Mouse (Mus musculus) common myeloid progenitor, adult 5-6 weeks (primary cell): ENCODE results near the gene Hyls1. TPM values are rescaled to one million over a fixed set of nuclear protein-coding genes. Genes with fewer than 3 reads are reported as not detected.
A peak's percentile ranks its signal among the peaks of the same experiment; 100 is the strongest.
"Not testable (repeated sequence)": the region's sequence is repeated elsewhere in the genome, so short reads cannot be mapped to it uniquely, and the experiment has no call there.

ENCODE experiments used
- ATAC-seq: replicated peaks from 2 replicates; pipeline ENCODE4 v1.8.0; 2016; ENCODE audit warnings: low read depth, mild to moderate bottlenecking, moderate TSS enrichment, inconsistent platforms; ENCODE audit not compliant: poor library complexity, severe bottlenecking
- total RNA-seq: library from RNA; stranded (forward); fragments of 200-1000, 187-1606 nt; gene quantifications from 2 replicates; pipeline ENCODE4 v1.2.3, GENCODE M21; 2017

Hyls1 gene
- 12.2 and 16.4 TPM in 2 replicates for total RNA-seq

DNA sequence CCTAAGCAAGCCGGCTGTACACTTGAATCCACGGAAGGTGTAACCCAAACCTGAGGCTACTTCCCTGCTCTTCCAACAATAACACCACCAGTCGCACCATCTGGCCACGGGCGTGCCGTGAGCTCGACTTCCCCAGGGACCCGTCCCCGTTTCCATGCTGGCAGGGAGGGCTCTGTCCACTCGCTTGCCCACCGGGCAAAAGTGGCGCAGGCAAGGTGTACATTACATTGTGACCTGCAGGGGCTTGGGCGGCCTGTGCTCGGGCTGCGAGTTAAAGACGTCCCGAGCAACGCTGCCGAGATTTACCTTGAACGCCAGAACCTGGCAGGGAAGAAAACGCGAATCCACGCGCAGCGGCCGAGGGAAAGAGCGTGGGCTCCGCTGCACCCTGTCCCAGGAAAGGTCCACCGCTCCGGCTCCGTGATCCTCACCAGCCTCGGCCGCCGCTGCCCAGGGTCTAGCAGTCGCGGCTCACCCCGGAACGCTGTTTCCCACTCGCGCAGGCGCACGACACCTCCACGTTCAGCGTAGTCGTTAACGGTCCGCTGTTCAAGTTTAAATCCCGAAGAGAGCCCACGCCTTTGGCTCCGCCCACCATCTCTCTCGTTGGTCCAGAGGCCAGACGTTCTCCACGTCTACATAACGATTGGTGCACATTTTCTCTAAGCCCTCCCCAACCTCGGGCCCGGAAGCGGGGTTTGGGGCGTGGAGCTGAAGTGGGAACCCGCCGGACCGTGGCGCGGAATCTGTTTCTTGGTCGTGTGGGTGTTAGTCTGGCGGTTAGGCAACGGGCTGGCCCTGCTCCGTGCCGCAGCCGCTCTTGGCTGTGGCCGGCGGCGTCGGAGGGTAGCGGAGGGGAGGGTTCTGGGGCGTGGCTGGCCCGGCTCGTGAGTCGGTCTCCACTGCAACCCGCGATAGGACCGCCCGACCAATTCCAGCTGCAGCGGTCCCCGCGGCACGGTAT, at the start of gene Hyls1, which contains the start of gene Pate2:
Gene Hyls1 (minus strand): TSS at position 828 of the 964 bp plus-strand sequence.
Gene Pate2 (plus strand): TSS at position 714 of the 964 bp plus-strand sequence.
- peak; percentile 95 for ATAC-seq

DNA sequence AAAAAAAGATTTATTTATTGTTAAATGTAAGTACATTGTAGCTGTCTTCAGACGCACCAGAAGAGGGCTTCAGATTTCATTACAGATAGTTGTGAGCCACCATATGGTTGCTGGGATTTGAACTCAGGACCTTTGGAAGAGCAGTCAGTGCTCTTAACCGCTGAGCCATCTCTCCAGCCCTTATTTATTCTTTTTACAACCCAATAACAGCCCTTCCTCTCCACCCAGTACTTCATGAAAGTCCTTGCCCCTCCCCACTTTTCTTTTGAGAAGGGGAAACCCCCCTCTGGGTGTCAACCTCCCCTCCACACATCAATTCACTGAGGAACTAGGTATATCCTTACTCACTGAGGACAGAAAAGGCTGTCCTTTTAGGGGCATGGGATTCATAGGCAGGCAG, 46.6 kb upstream of the Hyls1 start:
- not testable (repeated sequence) for ATAC-seq

DNA sequence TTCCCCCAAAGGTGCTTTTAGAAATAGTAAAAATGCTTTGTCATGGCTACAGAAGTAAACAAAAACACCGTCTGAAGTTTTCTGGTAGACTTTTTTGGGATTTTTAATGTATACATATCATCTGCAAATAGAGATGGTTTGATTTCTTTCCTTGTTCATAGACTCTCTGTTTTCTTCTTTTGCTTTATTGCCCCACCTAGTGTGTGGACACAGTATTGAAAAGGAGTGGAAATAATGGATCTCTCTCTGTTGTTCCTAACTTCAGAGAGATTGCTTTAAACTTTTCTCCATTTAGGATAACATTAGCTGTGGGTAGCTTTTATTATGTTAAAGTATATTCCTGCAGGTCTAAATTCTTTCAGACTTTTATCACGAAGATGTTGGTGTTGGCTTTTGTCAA, 43.8 kb upstream of the Hyls1 start:
- no peak for ATAC-seq

DNA sequence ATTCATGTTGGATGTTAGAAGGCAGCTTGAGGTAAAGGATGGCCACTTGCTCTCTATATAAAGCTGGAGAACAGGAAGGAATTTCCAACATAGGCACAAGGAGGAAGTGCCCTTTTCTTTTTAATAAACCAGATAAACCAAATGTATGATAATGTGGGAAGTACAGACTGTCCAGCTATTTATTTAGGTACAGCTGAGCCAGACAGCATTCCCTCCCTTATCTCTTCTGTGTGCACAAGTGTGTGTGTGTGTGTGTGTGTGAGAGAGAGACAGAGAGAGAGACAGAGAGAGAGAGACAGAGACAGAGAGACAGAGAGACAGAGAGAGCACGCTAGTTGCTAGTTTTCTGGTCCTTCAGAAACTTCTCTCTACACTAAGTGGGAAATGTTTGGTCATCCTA, 41.6 kb upstream of the Hyls1 start, which contains the start of gene Pate4:
Gene Pate4 (minus strand): TSS at position 101 of the 400 bp plus-strand sequence.
- no peak for ATAC-seq

DNA sequence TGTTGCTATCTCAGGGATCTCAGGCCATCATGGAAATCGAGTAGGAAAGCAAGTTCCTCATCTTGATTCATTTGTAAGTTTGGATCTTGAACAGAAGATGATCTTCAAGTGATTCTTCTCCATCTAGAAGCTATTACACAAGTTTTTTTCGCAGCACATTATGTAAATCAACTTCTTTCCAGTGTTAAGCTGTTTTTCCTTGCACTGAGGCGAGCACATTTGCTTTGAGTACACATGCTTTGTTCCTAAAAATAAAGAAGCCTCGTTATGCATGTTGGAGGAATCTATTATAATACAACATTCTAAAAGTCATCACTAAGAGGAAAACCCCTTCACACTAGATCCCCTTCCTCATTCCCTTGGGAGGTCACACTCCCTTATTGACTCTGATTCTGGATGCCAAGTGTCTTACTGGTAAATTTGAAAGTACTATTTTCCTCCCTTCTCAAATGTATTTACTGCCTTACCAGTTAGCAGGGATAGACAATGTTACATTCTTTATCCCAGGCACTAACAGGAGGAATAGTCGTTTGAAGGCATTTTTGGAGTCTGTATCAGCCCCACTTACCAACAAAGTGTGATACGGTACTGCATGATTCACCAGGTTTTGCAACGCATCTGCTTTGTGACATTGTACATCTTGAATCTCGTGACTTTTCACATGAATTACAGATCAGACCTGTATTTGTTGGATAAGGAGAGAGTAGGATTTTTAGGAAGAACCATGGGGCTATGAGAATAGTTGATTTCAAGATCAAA, 37.6 kb upstream of the Hyls1 start:
- ATAC-seq = no peak

DNA sequence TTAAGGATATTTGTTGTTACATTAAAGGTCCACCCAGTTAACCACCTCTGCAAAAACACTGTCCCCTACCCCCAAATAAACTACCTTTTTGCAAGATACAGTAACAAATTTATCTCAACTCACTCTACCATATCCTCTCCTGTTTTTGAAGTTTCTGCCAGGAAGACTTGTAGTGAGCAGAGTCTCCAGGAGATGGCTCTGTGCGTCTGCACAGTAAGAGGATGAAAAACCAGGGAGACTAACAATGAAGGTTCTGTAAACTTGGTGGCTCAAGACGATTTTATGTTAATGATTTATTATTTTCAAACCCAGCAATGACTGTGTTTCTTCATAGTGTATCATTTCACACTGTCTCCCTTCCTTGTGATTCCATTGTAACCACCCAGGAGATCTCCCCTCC, 22.7 kb upstream of the Hyls1 start:
- peak; percentile 73 for ATAC-seq

DNA sequence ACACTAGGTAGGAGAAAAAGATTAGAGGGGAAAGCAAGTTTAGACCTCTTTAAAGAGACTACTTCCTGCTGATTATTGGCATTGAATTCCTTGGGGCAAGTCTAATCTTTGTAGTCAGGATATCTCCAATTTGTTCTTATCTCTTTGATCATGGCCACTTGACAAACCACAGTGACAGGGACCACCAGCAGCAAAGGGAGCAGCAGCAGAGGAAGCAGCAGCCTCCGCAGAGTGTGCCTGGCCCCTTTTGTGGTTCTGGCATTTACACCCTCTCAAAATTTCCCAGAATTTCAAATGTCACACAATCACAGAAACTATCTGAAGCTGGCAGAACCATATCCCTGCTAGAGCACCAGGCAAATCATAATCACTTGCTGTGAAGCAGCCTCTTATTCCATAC, 17.5 kb upstream of the Hyls1 start:
- peak; percentile 62 for ATAC-seq

DNA sequence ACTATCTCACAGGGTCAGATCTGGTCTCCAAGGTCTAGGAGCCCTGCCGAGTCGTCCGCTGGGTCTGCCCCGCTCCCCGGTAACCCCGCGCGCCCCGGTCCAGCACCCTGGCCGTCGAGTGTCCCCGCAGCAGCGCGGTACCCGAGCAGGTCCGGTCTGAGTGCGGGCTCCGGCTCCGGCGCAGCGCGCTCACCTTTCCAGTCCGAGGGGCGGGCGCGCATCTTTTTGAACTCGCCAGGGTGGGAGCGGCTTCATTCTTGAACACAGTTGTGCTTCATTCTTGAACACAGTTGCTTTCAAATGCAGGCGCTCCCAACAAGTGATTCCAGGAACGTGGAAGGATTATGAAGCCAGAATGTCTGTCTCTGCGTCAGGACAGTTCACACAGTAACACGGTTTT, 4.2 kb upstream of the Hyls1 start:
- no peak for ATAC-seq

DNA sequence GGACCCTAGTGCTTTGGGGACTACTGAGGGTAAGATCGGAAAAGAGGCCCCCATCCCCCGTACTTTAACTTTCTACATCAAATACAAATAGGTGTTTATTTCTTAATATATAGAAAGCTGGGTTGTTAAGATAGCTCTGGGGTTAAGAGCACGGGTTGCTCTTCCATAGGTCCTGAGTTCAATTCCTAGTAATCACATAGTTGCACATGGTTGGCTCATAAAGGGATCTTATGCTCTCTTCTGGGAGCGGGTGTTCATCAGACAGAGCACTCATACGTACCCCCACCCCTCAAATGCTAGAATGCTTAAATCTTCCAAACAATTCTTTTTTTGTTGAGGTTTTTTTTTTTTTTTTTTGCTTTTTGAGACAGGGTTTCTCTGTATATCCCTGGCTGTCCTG, 465 bp upstream of the Hyls1 start:
- no peak for ATAC-seq

DNA sequence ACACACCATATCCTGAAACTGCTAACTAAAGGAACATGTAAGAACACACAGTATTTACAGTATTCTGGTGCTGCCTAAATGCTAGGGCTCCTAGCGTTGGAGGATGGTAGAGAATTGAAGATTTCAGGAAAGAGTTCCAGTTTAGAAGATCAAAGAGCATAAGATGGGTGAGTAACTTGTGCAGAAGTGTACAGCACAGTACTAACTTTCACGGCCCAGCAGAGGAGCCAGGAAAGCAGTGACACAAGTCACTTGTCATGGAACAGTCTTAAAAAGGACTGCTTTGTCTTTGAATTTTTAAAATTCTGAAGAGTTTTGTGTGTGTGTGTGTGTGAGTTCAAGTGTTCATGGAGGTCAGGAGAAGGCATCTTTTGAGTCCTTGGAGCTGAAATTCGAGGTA, 2.2 kb downstream of the Hyls1 start:
- ATAC-seq = no peak

DNA sequence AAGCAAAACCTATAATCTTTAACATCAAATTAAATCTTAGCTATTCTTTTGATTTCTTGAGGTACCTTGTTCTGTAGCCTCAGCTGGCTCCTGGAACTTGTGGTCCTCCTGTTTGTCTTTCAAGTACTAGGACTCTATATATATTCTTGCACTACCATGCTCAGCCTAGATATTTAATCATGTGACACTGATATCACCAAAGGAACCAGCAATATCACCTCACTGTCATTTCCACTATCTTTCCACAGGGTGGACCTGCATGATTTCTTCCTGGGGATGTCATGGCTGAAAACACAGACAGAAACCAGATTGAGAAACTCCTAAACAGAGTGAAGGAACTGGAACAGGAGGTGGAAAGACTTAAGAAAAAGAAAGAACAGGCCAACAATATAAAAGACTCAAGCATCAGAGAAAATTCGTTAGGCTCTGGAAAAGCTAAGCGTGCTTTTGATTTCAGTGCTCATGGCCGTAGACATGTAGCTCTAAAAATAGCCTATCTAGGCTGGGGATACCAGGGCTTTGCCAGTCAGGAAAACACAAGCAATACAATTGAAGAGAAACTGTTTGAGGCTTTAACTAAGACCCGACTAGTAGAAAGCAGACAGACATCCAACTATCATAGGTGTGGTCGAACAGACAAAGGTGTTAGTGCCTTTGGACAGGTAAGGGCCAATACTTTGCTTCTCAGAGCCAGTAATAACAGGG, 5.5 kb downstream of the Hyls1 start:
- ATAC-seq = no peak

DNA sequence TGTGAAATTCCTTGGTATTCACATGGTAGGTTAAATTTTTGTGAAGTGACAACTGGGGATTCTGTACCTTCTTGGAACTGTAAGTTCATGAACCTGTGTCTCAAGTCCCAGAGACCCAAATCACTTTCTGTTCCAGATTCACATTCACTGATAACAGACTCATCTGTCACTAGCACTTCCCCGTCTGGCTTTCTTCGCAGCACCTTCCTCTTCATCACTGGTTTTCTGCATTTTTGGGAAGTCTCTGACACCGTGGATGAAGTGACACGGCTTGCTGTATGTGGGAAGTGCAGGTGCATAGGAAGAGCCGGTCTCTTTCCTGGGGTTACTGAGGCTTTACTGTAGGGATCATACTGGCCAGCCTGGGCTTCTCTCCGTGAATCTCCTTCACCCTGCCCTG, 8.6 kb downstream of the Hyls1 start:
- ATAC-seq = no peak

DNA sequence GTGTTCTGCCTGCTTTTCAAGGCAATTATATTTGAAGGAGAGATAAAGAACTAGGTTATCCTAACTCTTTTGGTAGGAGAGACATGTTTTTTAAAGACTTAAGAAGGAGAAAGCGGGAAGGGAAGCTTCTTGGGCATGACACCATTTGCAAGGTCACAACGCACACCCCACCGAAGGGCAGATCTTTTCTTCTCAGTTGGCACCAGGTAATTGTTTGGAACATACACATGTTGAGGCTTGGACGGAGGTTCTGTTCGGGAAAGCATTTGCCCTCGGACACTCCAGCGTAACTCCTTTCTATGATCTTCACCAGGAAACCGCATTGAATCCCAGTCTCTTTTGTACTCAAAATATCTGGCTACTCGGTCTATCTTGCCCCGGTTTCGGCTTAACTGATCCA, 9.1 kb downstream of the Hyls1 start:
- ATAC-seq = no peak

DNA sequence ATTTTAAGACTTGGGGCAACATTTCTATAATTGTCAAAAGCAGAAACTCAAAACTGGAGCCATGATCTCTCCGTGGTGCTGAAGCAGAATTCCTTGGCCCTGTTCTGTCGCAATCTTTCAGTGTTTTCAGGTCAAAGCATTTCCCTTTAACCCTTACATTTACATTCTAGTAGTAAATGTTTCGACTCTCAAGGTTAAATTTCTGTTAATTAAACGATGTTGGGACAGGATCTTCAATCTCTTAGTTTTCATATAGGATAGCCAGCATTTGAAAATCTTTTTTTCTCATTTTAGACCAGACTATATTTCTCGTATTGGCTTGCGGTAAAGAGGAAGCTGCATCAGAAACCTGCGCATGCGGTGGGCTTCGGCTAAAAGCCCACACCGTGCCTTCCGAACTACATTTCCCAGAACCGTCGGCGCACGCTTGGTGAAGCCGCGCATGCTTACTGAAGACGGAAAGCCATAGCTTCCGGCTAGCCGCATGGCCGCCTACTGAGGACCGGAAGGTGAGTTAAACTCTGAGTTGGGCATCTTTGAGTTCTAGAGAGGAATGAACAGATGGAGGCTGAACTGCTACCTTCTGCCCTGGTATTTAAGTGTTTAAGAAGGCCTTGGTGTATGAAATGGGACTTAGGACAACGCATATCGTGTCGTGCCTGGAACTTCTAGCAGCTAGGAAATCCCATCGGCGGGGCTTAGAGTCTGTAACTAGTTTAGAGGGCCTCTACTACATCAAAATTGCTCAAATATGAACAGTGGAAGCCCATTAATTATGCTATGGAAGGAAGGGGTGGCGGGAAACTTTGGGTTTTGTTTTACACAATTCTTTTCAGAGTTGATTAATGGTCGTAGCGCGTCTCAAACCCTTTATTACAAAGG, 10.9 kb downstream of the Hyls1 start:
- peak; percentile 95 for ATAC-seq

DNA sequence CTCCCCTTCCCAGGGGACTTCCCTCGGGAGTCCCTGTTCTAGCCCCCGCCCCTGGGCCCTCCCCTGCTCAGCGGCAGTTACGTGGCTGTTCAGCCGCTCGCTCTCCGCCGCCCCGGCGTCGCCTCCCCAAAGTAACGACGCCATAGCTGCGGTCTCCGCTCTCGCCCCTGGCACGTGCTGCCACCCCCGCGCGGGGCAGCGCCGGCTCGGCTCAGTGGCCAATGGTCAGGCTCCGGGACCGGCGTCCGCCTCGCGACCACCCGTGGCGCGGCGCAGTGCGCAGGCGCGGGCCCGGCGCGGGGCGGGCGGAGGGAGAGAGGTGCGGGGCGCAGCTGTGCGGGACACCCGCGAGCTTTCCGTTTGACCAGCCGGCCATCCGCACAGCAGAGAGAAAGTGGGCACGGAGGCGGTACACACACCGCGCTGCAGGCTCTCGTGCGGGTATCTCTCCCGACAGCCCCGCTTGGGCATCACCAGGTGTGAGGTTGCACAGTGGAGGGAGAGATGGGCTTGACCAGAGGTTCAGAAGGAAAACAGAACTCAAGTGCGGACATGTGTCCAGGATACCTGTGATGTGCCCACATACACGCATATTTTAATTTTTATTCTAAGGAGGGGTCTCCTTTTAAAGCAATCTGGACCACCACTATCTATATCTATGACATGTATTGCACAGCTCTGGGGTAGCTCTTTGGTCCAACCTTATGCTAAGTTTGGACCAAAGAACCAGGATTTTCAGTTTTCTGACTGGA, 11.8 kb downstream of the Hyls1 start, which contains the start of the genes Ddx25 and Pus3:
Gene Ddx25 (minus strand): TSS at position 272 of the 752 bp plus-strand sequence.
Gene Pus3 (plus strand): TSS at position 339 of the 752 bp plus-strand sequence.
- ATAC-seq = peak; percentile 6; the same call in 1 of the 2 replicates

DNA sequence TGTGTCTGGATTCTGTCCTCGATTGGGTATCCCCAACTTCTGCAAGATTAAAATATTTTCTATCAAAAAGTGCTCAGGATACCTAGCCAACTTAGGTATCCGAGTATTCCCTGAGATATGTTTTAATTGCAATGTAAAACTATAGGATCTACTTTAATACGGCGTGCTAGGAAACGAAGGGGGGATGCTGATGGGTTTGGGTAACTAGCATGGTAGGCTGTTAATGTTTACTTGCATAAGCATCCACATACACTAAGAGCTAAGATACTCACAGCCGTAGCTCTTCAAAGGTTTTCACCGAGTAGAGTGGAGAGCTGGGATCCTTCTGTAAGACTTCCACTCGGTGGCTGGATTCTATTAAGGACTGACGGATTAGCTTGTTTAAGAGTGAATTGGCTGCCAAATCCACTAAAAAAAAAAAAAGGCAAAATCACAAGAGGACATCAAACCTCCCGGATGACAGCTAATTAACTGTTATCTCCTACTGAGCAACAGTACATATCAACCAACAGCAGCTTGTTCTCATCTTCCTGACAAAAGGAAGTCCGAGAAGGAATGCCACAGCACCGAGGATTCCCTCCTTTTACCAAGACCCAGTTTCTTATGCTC, 13.6 kb downstream of the Hyls1 start:
- no peak for ATAC-seq

DNA sequence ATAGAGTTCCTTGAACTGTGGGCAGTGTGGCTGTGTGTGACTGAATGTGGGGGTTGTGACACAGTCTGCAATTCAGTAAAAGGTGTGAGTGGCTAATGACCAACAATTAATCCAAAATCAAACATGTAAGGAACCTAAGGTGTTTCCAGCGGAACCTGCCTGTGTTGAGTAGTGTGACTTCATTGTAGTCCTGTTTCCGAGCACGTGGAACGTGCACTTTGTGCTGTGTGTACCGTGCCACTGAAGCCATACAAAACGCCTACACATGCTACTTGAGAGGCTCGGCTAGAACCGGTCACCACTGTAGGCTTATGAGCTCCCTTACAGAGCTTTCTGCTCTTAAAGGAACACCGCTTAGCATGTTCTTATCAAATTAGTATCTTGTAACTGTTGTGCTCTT, 21.7 kb downstream of the Hyls1 start:
- ATAC-seq = no peak

DNA sequence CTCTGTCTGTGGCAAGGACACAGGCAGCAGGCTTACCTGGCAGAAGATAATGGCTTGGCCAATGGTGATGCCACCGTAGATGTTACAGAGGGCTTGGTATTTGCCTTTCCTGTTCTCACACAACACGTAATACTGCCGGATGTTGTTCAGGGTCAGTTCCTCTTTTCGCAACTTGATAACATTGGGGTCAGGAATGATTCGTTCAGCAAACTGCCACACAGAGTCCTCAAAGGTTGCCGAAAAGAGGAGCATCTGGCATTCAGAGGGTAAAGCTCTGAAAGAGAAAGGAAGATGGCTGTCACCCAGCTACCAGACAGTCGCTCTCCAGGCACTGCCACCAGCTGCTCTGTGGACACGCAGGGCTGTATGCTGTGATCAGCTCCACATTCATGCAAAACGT, 23.5 kb downstream of the Hyls1 start:
- ATAC-seq = peak; percentile 90
